Mouse (Mus musculus): ENCODE measurements around the gene Crk.

DNA sequence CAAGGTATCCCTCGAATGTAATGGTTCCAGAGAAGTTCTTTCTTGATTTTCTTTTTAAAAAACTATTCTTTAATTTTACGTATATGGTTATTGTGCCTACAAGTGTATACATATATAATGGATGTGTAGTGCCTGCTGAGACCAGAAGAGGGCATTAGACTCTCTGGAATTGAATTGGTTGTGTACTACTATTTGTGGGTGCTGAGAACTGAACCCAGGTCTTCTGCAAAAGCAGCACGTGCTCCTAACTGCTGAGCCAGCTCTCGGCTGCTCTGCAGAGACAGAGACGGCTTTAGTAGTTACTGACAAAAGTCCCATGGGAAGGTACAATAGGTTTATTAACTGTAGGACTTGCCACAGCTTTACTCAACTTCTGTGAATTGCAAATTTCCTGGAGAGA is 5.4 kb downstream of the Crk start:
- TF ChIP-seq CTCF (IDR thresholded peaks at IDR 0.05; ENCODE audit: insufficient read depth, low read length): no peak
- TF ChIP-seq POLR2A (IDR thresholded peaks at IDR 0.05; ENCODE audit: borderline replicate concordance, extremely low read depth, low read depth, low read length): no peak

Data from lung, adult 2 months (tissue).